Mouse (Mus musculus): ENCODE data around the gene Exd2.

- no peak for TF ChIP-seq CTCF (IDR thresholded peaks at IDR 0.05; ENCODE audit: low read depth, low read length)
- no peak for TF ChIP-seq POLR2A (IDR thresholded peaks at IDR 0.05; ENCODE audit: extremely low read depth, insufficient read depth, low read length)
Measured at GRCm38 (mm10) chr12:80473731-80474130, 10.8 kb downstream of the Exd2 start.

All from liver, adult 2 months (tissue).